Mouse (Mus musculus) heart, embryonic 15.5 days (tissue): ENCODE measurements around the gene Alk. TPM values are rescaled to one million over a fixed set of nuclear protein-coding genes. Genes with fewer than 3 reads are reported as not detected.

Experiments
- ATAC-seq: fragments of 200-750 bp; cut with Nextera tagmentation; replicated peaks from 2 replicates; pipeline ENCODE4 v1.8.0; 2017; ENCODE audit warnings: low read depth, moderate TSS enrichment; ENCODE audit not compliant: insufficient number of reproducible peaks, insufficient read depth, low FRiP score
- H3K27ac ChIP-seq: fragments of 300-500 bp; sonication (generic); 2 replicates; pipeline ENCODE4 v1.5.1; 2015; ENCODE audit warnings: mild to moderate bottlenecking, inconsistent platforms
- H3K27me3 ChIP-seq: fragments of 300-500 bp; sonication (generic); 2 replicates; pipeline ENCODE4 v1.6.1; 2015; ENCODE audit warnings: inconsistent platforms
- H3K36me3 ChIP-seq: fragments of 300-500 bp; sonication (generic); 2 replicates; pipeline ENCODE4 v1.6.1; 2015; ENCODE audit warnings: mild to moderate bottlenecking, inconsistent platforms
- H3K4me1 ChIP-seq: fragments of 300-500 bp; sonication (generic); replicated peaks from 2 replicates; pipeline ENCODE4 v1.6.1; 2015; ENCODE audit warnings: inconsistent platforms
- H3K4me2 ChIP-seq: fragments of 300-500 bp; sonication (generic); 2 replicates; pipeline ENCODE4 v1.6.1; 2015; ENCODE audit warnings: inconsistent platforms, mild to moderate bottlenecking, moderate library complexity
- H3K4me3 ChIP-seq: fragments of 300-500 bp; sonication (generic); 2 replicates; pipeline ENCODE4 v1.5.1; 2015; ENCODE audit warnings: mild to moderate bottlenecking, inconsistent platforms
- H3K9ac ChIP-seq: fragments of 300-500 bp; sonication (generic); 2 replicates; pipeline ENCODE4 v1.6.1; 2015; ENCODE audit warnings: mild to moderate bottlenecking, inconsistent platforms
- H3K9me3 ChIP-seq: fragments of 300-500 bp; sonication (generic); replicated peaks from 2 replicates; pipeline ENCODE4 v1.6.1; 2016; ENCODE audit warnings: inconsistent platforms
- WGBS: fragments of 180-500 bp; shearing (Covaris S2); methylation state at CpG from one replicate; pipeline ENCODE4 v1.1.7; 2015; ENCODE audit warnings: mixed read lengths; 5-methylcytosine and 5-hydroxymethylcytosine counted together
- polyA plus RNA-seq: library from polyadenylated mRNA; unstranded; fragments of >200 nt; fragmentation: Nextera tagmentation; extraction: Ambion mirVana; gene quantifications from 2 replicates; pipeline ENCODE4 v1.2.1, GENCODE M21; 2015

Alk gene
- polyA plus RNA-seq, 1 experiment from 2014 or later = 0.21 TPM

- no peak overlapping the region for H3K9ac ChIP-seq
- no peak overlapping the region for H3K4me3 ChIP-seq
- no peaks in the 10 kb centered on the region for H3K9me3 ChIP-seq
- H3K36me3 ChIP-seq = no peaks in the 10 kb centered on the region
- H3K27me3 ChIP-seq = no peaks in the 10 kb centered on the region
- H3K4me2 ChIP-seq = no peak overlapping the region
- H3K4me1 ChIP-seq = no peaks in the 10 kb centered on the region
- no peak overlapping the region for H3K27ac ChIP-seq
- ATAC-seq = no peak; the same call in 1 of the 2 replicates
- 47% methylated on average over 9 of the region's 9 CpGs for WGBS
These were observed 641.7 kb downstream of the Alk start for GRCm38 (mm10) chr17:71962746-71963145.

- no peaks in the 10 kb centered on the region for H3K9me3 ChIP-seq
- H3K9ac ChIP-seq = no peak overlapping the region
- no peak overlapping the region for H3K4me3 ChIP-seq
- no peak for ATAC-seq
- H3K27me3 ChIP-seq = no peaks in the 10 kb centered on the region
- no peak overlapping the region for H3K4me2 ChIP-seq
- no peaks in the 10 kb centered on the region for H3K4me1 ChIP-seq
- no peaks in the 10 kb centered on the region for H3K36me3 ChIP-seq
- no peak overlapping the region for H3K27ac ChIP-seq
- WGBS = 78% methylated on average over 7 of the region's 7 CpGs
These were observed 649.4 kb downstream of the Alk start for GRCm38 (mm10) chr17:71955011-71955410.

- H3K4me2 ChIP-seq = no peak overlapping the region
- ATAC-seq = no peak
- no peak overlapping the region for H3K9ac ChIP-seq
- H3K36me3 ChIP-seq = no peaks in the 10 kb centered on the region
- 77% methylated on average over 15 of the region's 15 CpGs for WGBS
- no peaks in the 10 kb centered on the region for H3K27me3 ChIP-seq
- no peak overlapping the region for H3K4me3 ChIP-seq
- H3K4me1 ChIP-seq = no peaks in the 10 kb centered on the region
- no peak overlapping the region for H3K27ac ChIP-seq
- H3K9me3 ChIP-seq = no peaks in the 10 kb centered on the region
These were observed 650.1 kb downstream of the Alk start for GRCm38 (mm10) chr17:71954217-71954844.

- WGBS = 47% methylated on average over 5 of the region's 5 CpGs
- Histone ChIP-seq H3K36me3 (no peaks in the 10 kb centered on the region), H3K27ac (no peak overlapping the region), H3K9ac (no peak overlapping the region), H3K4me2 (no peak overlapping the region), H3K9me3 (no peaks in the 10 kb centered on the region), H3K4me1 (no peaks in the 10 kb centered on the region), H3K27me3 (0 out of 2 replicates have a peak, but pooled peaks cover 3% of the 10 kb centered on the region), H3K4me3 (no peak overlapping the region)
- ATAC-seq = no peak
These were observed 653.5 kb downstream of the Alk start for GRCm38 (mm10) chr17:71950968-71951367.

- no peaks in the 10 kb centered on the region for H3K4me1 ChIP-seq
- no peaks in the 10 kb centered on the region for H3K9me3 ChIP-seq
- WGBS = 69% methylated on average over 5 of the region's 5 CpGs
- no peak overlapping the region for H3K27ac ChIP-seq
- no peak overlapping the region for H3K9ac ChIP-seq
- 0 out of 2 replicates have a peak, but pooled peaks cover 3% of the 10 kb centered on the region for H3K27me3 ChIP-seq
- H3K4me3 ChIP-seq = no peak overlapping the region
- H3K4me2 ChIP-seq = no peak overlapping the region
- no peaks in the 10 kb centered on the region for H3K36me3 ChIP-seq
- ATAC-seq = no peak
These were observed 655.7 kb downstream of the Alk start for GRCm38 (mm10) chr17:71948687-71949086.

GRCm38 (mm10) chr17:71947452-71947851 is 657.0 kb downstream of the Alk start:
- WGBS = 18% methylated on average over 9 of the region's 9 CpGs
- H3K4me1 ChIP-seq = no peaks in the 10 kb centered on the region

GRCm38 (mm10) chr17:71944020-71944419 is 660.4 kb downstream of the Alk start:
- Histone ChIP-seq H3K9me3 (no peaks in the 10 kb centered on the region), H3K9ac (no peak overlapping the region), H3K27ac (no peak overlapping the region), H3K4me3 (no peak overlapping the region), H3K27me3 (0 out of 2 replicates have a peak, but pooled peaks cover 3% of the 10 kb centered on the region), H3K36me3 (no peaks in the 10 kb centered on the region), H3K4me2 (no peak overlapping the region), H3K4me1 (peaks cover 4% of the 10 kb centered on the region; the same call in 1 of the 2 replicates)
- no peak for ATAC-seq
- WGBS = 79% methylated on average over 5 of the region's 5 CpGs

More at GRCm38 (mm10) chr17:71947452-71947851, 657.0 kb downstream of the Alk start:
- H3K27me3 ChIP-seq = 0 out of 2 replicates have a peak, but pooled peaks cover 3% of the 10 kb centered on the region
- no peaks in the 10 kb centered on the region for H3K9me3 ChIP-seq
- ATAC-seq = no peak
- H3K4me3 ChIP-seq = no peak overlapping the region
- H3K9ac ChIP-seq = no peak overlapping the region
- H3K27ac ChIP-seq = no peak overlapping the region
- no peak overlapping the region for H3K4me2 ChIP-seq
- no peaks in the 10 kb centered on the region for H3K36me3 ChIP-seq

- Histone ChIP-seq H3K4me2 (no peak overlapping the region), H3K36me3 (no peaks in the 10 kb centered on the region), H3K4me1 (peaks cover 4% of the 10 kb centered on the region; the same call in 1 of the 2 replicates), H3K4me3 (no peak overlapping the region), H3K9me3 (no peaks in the 10 kb centered on the region), H3K27ac (no peak overlapping the region), H3K27me3 (no peaks in the 10 kb centered on the region), H3K9ac (no peak overlapping the region)
- ATAC-seq = peak; percentile 53; the same call in 1 of the 2 replicates
These were observed 662.4 kb downstream of the Alk start for GRCm38 (mm10) chr17:71942052-71942451.

- no peaks in the 10 kb centered on the region for H3K27me3 ChIP-seq
- WGBS = 63% methylated on average over 6 of the region's 6 CpGs
- no peak overlapping the region for H3K27ac ChIP-seq
- H3K4me3 ChIP-seq = no peak overlapping the region
- no peak for ATAC-seq
- peaks cover 4% of the 10 kb centered on the region; the same call in 1 of the 2 replicates for H3K4me1 ChIP-seq
- no peak overlapping the region for H3K4me2 ChIP-seq
- no peak overlapping the region for H3K9ac ChIP-seq
- H3K9me3 ChIP-seq = no peaks in the 10 kb centered on the region
- H3K36me3 ChIP-seq = no peaks in the 10 kb centered on the region
These were observed 663.0 kb downstream of the Alk start for GRCm38 (mm10) chr17:71941436-71941835.

GRCm38 (mm10) chr17:71936681-71937080 is 667.7 kb downstream of the Alk start:
- Histone ChIP-seq H3K27ac (no peak overlapping the region), H3K9ac (no peak overlapping the region), H3K36me3 (no peaks in the 10 kb centered on the region), H3K27me3 (no peaks in the 10 kb centered on the region), H3K9me3 (no peaks in the 10 kb centered on the region), H3K4me2 (no peak overlapping the region), H3K4me1 (no peaks in the 10 kb centered on the region), H3K4me3 (no peak overlapping the region)
- ATAC-seq = no peak

- no peak overlapping the region for H3K4me3 ChIP-seq
- H3K36me3 ChIP-seq = no peaks in the 10 kb centered on the region
- no peaks in the 10 kb centered on the region for H3K4me1 ChIP-seq
- H3K27me3 ChIP-seq = no peaks in the 10 kb centered on the region
- WGBS = 82% methylated on average over 10 of the region's 10 CpGs
- H3K27ac ChIP-seq = no peak overlapping the region
- H3K9ac ChIP-seq = no peak overlapping the region
- ATAC-seq = no peak
- 0 out of 2 replicates have a peak, but pooled peaks cover under 1% of the 10 kb centered on the region for H3K9me3 ChIP-seq
- no peak overlapping the region for H3K4me2 ChIP-seq
These were observed 668.6 kb downstream of the Alk start for GRCm38 (mm10) chr17:71935837-71936236.

- H3K4me1 ChIP-seq = no peaks in the 10 kb centered on the region
- no peak overlapping the region for H3K27ac ChIP-seq
- H3K9ac ChIP-seq = no peak overlapping the region
- H3K27me3 ChIP-seq = no peaks in the 10 kb centered on the region
- ATAC-seq = no peak
- WGBS = 76% methylated on average over 3 of the region's 3 CpGs
- no peak overlapping the region for H3K4me2 ChIP-seq
- H3K9me3 ChIP-seq = 0 out of 2 replicates have a peak, but pooled peaks cover 3% of the 10 kb centered on the region
- H3K4me3 ChIP-seq = no peak overlapping the region
- H3K36me3 ChIP-seq = no peaks in the 10 kb centered on the region
These were observed 669.1 kb downstream of the Alk start for GRCm38 (mm10) chr17:71935336-71935735.
